Mouse (Mus musculus) thymus, adult 2 months (tissue): Measurements from ENCODE around the gene Map3k21.

Source experiments
- CTCF ChIP-seq: fragments of 200-500 bp; IDR thresholded peaks from 2 replicates; pipeline ENCODE4 v1.5.1; 2012; ENCODE audit warnings: mild to moderate bottlenecking, control low read depth, low read length, moderate library complexity, borderline replicate concordance; ENCODE audit not compliant: control insufficient read depth, poor library complexity, insufficient read depth; ENCODE audit errors: extremely low read depth
- POLR2A ChIP-seq: fragments of 200-500 bp; IDR thresholded peaks from 2 replicates; pipeline ENCODE4 v1.6.1; 2012; ENCODE audit warnings: mild to moderate bottlenecking, low read length, control low read depth, moderate library complexity; ENCODE audit not compliant: control insufficient read depth, poor library complexity, insufficient read depth; ENCODE audit errors: extremely low read depth

DNA sequence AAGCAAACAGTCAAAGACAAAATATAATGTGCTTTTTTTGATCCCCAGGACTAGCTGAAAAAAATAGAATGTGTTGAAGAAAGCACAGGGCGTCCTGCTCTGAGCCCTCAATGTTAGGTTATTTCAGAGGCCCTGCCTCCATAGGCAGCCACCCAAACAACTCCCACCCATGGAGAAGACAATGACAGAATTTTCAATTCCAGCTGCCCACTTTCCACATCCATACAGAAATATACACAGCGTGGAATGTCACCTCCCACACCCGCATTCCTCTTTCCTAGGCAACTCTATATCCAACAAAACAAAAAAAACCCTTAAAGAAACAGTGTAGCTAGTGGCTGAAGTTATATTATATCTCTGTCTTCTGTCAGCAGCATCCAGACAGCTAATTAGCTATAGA lies 61.1 kb downstream of the Map3k21 start:
- TF ChIP-seq CTCF (no peak), POLR2A (no peak)
